Mouse (Mus musculus) myocyte (in vitro differentiated cells): ENCODE data around the gene Napb. TPM values are rescaled to one million over a fixed set of nuclear protein-coding genes. Genes with fewer than 3 reads are reported as not detected.

Experiments
- H3K27me3 ChIP-seq: one replicate; pipeline ENCODE4 v1.6.1; 2011; ENCODE audit not compliant: control insufficient read depth, insufficient read depth, insufficient read length
- H3K36me3 ChIP-seq: one replicate; pipeline ENCODE4 v1.6.1; 2011; ENCODE audit not compliant: control insufficient read depth, insufficient read depth
- H3K4me2 ChIP-seq: one replicate; pipeline ENCODE4 v1.6.1; 2011; ENCODE audit warnings: low read depth, control low read depth
- H3K4me3 ChIP-seq: one replicate; pipeline ENCODE4 v1.5.1; 2011; ENCODE audit warnings: mild to moderate bottlenecking, control low read depth, moderate library complexity
- H3K79me2 ChIP-seq: one replicate; pipeline ENCODE4 v1.6.1; 2011; ENCODE audit not compliant: control insufficient read depth, insufficient read depth
- H3ac ChIP-seq: one replicate; pipeline ENCODE4 v1.6.1; 2011; ENCODE audit not compliant: control insufficient read depth, insufficient read length
- CEBPB ChIP-seq: IDR thresholded peaks from 2 replicates; pipeline ENCODE4 v1.6.1; 2011; ENCODE audit warnings: mild to moderate bottlenecking, moderate library complexity; ENCODE audit not compliant: poor library complexity, insufficient read depth, severe bottlenecking
- E2F4 ChIP-seq: IDR thresholded peaks from one replicate; pipeline ENCODE4 v1.6.1; 2011; ENCODE audit warnings: mild to moderate bottlenecking, control low read depth, moderate library complexity; ENCODE audit not compliant: insufficient read depth
- MAX ChIP-seq: IDR thresholded peaks from one replicate; pipeline ENCODE4 v1.6.1; 2011; ENCODE audit warnings: low read depth, mild to moderate bottlenecking, control low read depth
- MYOD1 ChIP-seq, 3 experiments: IDR thresholded peaks; one replicate each; pipeline ENCODE4 v1.6.1; 2011; ENCODE audit warnings: control low read depth in 2 of 3, low read depth in 2 of 3, mild to moderate bottlenecking in 2 of 3, moderate library complexity in 1 of 3; ENCODE audit not compliant: insufficient read length in 2 of 3, control insufficient read depth in 1 of 3
- MYOG ChIP-seq, 3 experiments: IDR thresholded peaks; one replicate each; pipeline ENCODE4 v1.6.1; 2011; ENCODE audit warnings: control low read depth in 2 of 3, low read depth in 2 of 3, mild to moderate bottlenecking in 2 of 3; ENCODE audit not compliant: insufficient read length in 2 of 3, control insufficient read depth in 1 of 3, insufficient read depth in 1 of 3
- POLR2A ChIP-seq: IDR thresholded peaks from one replicate; pipeline ENCODE4 v1.6.1; 2011; ENCODE audit warnings: low read depth, mild to moderate bottlenecking, control low read depth, moderate library complexity; ENCODE audit not compliant: insufficient read length
- POLR2AphosphoS2 ChIP-seq: IDR thresholded peaks from one replicate; pipeline ENCODE4 v1.6.1; 2011; ENCODE audit warnings: low read depth, control low read depth; ENCODE audit not compliant: insufficient read length
- REST ChIP-seq: IDR thresholded peaks from one replicate; pipeline ENCODE4 v1.6.1; 2011; ENCODE audit warnings: mild to moderate bottlenecking, control low read depth, moderate library complexity; ENCODE audit not compliant: insufficient read depth, insufficient read length
- SRF ChIP-seq: IDR thresholded peaks from one replicate; pipeline ENCODE4 v1.6.1; 2011; ENCODE audit warnings: low read depth; ENCODE audit not compliant: control insufficient read depth, insufficient read length
- TCF12 ChIP-seq: IDR thresholded peaks from one replicate; pipeline ENCODE4 v1.6.1; 2011; ENCODE audit warnings: mild to moderate bottlenecking, control low read depth; ENCODE audit not compliant: poor library complexity, insufficient read depth, severe bottlenecking
- TCF3 ChIP-seq: IDR thresholded peaks from one replicate; pipeline ENCODE4 v1.6.1; 2011; ENCODE audit warnings: low read depth, control low read depth; ENCODE audit not compliant: insufficient read length
- USF1 ChIP-seq: IDR thresholded peaks from one replicate; pipeline ENCODE4 v1.6.1; 2011; ENCODE audit warnings: low read depth, mild to moderate bottlenecking, control low read depth, moderate library complexity
- polyA plus RNA-seq: library from polyadenylated mRNA; unstranded; fragments of >200 nt; fragmentation: generic; extraction: Trizol; gene quantifications from one replicate; pipeline ENCODE4 v1.2.1, GENCODE M21; 2012; ENCODE audit warnings: missing spikeins

Napb gene
- polyA plus RNA-seq, 1 experiment: 2.3 TPM

DNA sequence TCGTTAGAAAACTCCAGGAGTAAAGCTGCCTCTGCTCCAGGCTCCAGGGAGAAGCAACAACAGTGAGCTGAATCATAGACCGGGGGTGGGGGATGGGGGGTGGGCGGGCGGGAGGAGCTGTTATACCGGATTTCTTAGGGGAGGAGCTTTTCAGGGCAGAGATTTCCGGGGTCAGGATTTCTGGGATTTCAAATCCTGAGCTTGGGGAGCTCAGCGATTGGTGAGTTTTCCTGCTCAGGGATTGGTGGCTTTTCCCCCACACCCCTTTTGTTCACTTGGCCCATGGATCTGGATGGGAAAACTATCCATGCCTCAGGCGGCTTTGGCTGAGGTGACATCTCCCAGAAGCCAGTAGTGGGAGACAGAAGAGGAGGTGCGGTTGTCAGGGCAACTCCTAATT is 52.9 kb downstream of the Napb start:
- H3K4me3 ChIP-seq: peak overlapping the region; percentile 93
- TF ChIP-seq POLR2A (peak; percentile 65), USF1 (no peak), TCF12 (no peak), POLR2AphosphoS2 (peak; percentile 44), E2F4 (no peak), MAX (no peak), MYOD1 (IDR thresholded peaks at IDR 0.05; ENCODE audit: control insufficient read depth in 1 of 3, insufficient read length in 2 of 3, low read depth in 2 of 3) (no peak)
- peak overlapping the region; percentile 91 for H3K4me2 ChIP-seq
- H3K27me3 ChIP-seq: no peaks in the 10 kb centered on the region
- H3K36me3 ChIP-seq: peaks cover 27% of the 10 kb centered on the region
- H3K79me2 ChIP-seq: peaks cover 41% of the 10 kb centered on the region
- no peak overlapping the region for H3ac ChIP-seq

DNA sequence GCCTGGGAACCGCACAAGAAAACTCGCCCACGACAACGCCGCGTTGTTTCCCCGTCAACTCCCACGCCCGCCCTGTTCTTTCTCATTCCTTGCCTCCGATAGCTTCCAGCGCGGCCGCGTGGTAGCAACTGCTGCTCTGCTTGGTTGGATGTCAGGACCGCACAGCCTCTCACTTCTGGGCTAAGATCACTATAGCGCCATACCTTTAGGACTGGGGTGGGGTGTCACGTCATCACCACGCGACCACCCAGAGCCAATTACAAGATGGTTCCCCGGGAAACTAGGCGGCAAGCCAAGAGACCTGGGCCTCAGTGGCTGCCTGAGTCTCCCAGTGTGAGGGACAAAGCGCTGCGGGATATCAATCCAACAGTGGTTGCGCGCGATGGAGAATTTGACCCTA is 54.5 kb downstream of the Napb start:
- Histone ChIP-seq H3K4me2 (no peak overlapping the region), H3K36me3 (peaks cover 24% of the 10 kb centered on the region), H3K4me3 (no peak overlapping the region), H3ac (no peak overlapping the region), H3K27me3 (no peaks in the 10 kb centered on the region), H3K79me2 (peaks cover 47% of the 10 kb centered on the region)
- TF ChIP-seq POLR2AphosphoS2 (peak; percentile 18), POLR2A (no peak), MAX (no peak)

DNA sequence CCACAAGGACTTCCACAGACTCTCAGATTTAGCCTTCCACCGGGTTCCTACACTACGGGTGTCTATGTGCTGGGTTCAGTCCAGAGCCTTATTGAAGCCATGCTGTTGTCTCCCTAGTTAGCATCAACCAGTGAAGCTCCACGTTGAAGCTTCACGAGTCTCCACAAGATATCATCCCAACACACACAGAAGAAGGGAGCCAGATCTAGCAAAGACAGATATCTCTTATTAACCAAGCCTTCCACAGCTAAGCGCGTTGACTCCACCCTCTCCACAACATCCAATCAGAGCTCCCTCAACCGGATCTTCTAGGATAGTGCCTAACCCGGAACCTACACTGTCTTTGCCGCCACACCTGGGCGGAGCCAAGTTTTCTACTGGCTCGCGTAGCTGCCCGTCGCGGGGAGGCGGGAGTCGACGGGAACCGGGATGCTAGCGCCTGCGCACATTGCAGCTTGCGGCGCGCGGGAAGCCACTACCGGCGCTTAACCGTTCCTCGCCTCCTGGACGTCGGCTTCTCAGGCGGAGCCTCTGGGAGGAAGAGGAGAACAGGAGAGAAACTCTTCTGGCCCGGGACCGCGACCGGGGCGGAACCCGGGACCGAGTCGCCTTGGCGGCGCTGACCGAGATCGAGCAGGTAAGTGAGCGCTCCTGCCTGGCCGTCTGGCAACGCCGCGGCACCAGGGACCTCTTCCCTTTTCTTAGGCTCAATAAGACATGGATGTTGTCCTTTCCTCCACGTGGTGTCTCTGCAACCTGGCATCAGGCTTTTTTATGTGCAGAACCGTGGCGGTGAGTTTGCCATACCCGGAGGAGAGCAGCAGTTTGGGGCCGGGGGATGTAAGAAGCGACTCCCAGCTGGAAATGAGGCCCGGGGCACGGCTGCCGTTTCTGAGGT is 59.8 kb downstream of the Napb start, which contains the start of gene Nxt1:
Gene Nxt1 (plus strand): TSS at position 403 of the 898 bp plus-strand sequence.
- Histone ChIP-seq H3ac (peak within 1 kb of the TSS; percentile 56), H3K79me2 (peaks cover 35% of the 10 kb centered on the region), H3K27me3 (no peaks in the 10 kb centered on the region), H3K4me2 (peak within 1 kb of the TSS; percentile 99), H3K36me3 (peaks cover 20% of the 10 kb centered on the region), H3K4me3 (peak within 1 kb of the TSS; percentile 84)
- no peak for TF ChIP-seq MYOD1 (IDR thresholded peaks at IDR 0.05; ENCODE audit: control insufficient read depth in 1 of 3, insufficient read length in 2 of 3, low read depth in 2 of 3)
- TF ChIP-seq USF1: no peak
- peak; percentile 68 for TF ChIP-seq POLR2A
- TF ChIP-seq TCF3: no peak
- TF ChIP-seq SRF: peak; percentile 81
- TF ChIP-seq MAX: no peak
- no peak for TF ChIP-seq CEBPB
- TF ChIP-seq REST: no peak
- no peak for TF ChIP-seq MYOG (IDR thresholded peaks at IDR 0.05; ENCODE audit: control insufficient read depth in 1 of 3, insufficient read depth in 1 of 3, insufficient read length in 2 of 3, low read depth in 2 of 3)
- no peak for TF ChIP-seq TCF12
- no peak for TF ChIP-seq POLR2AphosphoS2

DNA sequence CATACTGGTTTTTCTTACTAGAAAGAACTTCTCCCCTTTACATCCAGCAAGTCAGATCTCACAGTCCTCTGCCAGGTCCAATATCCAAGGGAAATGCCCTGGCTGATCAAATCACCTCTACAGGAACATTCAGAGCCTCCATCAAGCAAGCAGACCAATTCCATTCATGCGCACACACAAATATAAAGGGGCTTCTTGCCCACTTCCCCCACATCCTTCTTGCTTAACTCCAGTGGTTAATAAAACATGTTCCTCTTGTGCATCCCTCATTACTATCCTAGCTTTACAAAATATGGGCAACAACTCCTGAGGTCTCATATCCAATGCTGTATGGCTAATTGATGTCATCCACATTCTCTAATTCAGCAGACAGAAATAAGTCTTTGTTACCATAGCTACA is 68.8 kb downstream of the Napb start:
- no peaks in the 10 kb centered on the region for H3K36me3 ChIP-seq
- no peak overlapping the region for H3K4me3 ChIP-seq
- TF ChIP-seq E2F4: no peak
- TF ChIP-seq TCF3: no peak
- no peak for TF ChIP-seq MAX
- TF ChIP-seq USF1: no peak
- no peak for TF ChIP-seq POLR2A
- no peak for TF ChIP-seq TCF12
- TF ChIP-seq REST: no peak
- no peak for TF ChIP-seq CEBPB
- no peak for TF ChIP-seq MYOD1 (IDR thresholded peaks at IDR 0.05; ENCODE audit: control insufficient read depth in 1 of 3, insufficient read length in 2 of 3, low read depth in 2 of 3)
- TF ChIP-seq MYOG (IDR thresholded peaks at IDR 0.05; ENCODE audit: control insufficient read depth in 1 of 3, insufficient read depth in 1 of 3, insufficient read length in 2 of 3, low read depth in 2 of 3): no peak
- no peaks in the 10 kb centered on the region for H3K79me2 ChIP-seq
- H3ac ChIP-seq: no peak overlapping the region
- no peak overlapping the region for H3K4me2 ChIP-seq
- peaks cover 19% of the 10 kb centered on the region for H3K27me3 ChIP-seq

DNA sequence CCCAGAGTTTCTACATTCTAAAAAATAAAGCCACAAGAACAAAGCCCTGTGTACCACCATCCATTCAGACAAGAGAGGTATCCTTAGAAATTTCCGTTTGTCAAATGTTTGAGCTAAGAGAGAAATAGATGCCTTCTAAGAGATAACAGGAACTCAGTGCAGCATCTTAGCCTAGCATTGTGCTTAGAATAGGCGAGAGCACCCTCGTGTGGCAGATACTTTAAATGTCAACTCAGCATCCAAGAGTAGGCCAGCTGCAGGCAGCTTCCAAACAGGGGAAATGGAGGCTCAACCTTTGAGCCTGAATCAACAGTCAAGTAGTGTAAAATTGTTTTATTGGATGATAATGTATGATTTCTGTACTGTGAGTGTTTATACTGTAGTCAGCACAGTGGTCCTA is 77.3 kb downstream of the Napb start:
- Histone ChIP-seq H3K36me3 (no peaks in the 10 kb centered on the region), H3K27me3 (peaks cover 4% of the 10 kb centered on the region), H3K79me2 (no peaks in the 10 kb centered on the region), H3K4me2 (no peak overlapping the region), H3K4me3 (no peak overlapping the region), H3ac (no peak overlapping the region)
- TF ChIP-seq CEBPB (no peak), POLR2AphosphoS2 (no peak), POLR2A (no peak), USF1 (no peak), SRF (no peak), E2F4 (no peak)
